Comparison of ENCODE assay signal across 9 mouse cellular contexts in the genomic region with DNA sequence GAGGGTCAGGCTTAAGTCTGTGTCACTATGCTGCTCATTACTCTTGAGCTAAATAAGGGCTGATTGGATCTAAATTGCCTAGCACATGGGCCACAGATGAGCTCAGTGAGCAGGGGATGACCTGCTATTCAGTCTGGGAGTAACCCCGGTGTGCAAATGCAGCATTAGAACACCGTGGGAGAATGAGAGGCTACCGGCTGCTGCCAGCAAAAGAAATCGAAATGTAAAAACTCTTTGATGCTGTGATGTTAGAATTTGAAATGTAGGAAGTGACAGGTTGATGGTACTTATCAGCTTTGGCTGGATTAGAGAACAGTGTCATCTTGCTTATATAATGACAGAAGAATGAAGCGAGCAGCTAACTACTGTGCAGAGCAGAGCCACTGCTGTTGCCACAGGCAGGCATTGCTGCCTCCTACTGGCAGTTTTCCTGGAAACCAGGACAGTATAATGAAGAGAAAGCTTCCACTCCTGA. TPM values are rescaled to one million over a fixed set of nuclear protein-coding genes. Genes with fewer than 3 reads are reported as not detected.
DNase-seq lines count a peak whose midpoint lies in the region; ATAC-seq and TF ChIP-seq lines count a peak whose summit lies in the region.
"Had no signal": no experiment of that assay in that cellular context is flagged by ENCODE, and none has a peak within 500 bp of the region (broad histone marks: within the 10 kb centered on the region; RNA-seq: fewer than 3 reads in every experiment).

No protein-coding gene starts in this region.

- no peak for TF ChIP-seq EP300 in CH12.LX (IDR thresholded peaks at IDR 0.05; ENCODE audit: low read length)

- CTCF ChIA-PET in Patski (lab: Charles Lee): interaction anchor here (1.1 to 1.8 kb wide), 7 partner anchors 9 to 267 kb away, joined by 3 to 7 read pairs (median 4); no protein-coding TSS in a partner anchor

- POLR2A ChIA-PET in Patski (lab: Charles Lee): interaction anchor here (0.5 kb wide), 1 partner anchor 41 kb away, joined by 3 read pairs; no protein-coding TSS in a partner anchor

- WGBS in embryonic facial prominence, embryonic 14.5 days: 53% methylated on average over 5 of the region's 5 CpGs

- no peak overlapping the region for H3K4me2 ChIP-seq in CH12.LX (ENCODE audit: insufficient read depth, low read depth, poor library complexity, severe bottlenecking)
- no peak overlapping the region for H3K4me2 ChIP-seq in embryonic facial prominence, embryonic 14.5 days (ENCODE audit: low read depth, low read length)
- H3K4me2 ChIP-seq: embryonic facial prominence, embryonic 15.5 days had no signal

- peak; percentile 10 for TF ChIP-seq RAD21 in CH12.LX (IDR thresholded peaks at IDR 0.05; ENCODE audit: low read depth, low read length)

- H3K9ac ChIP-seq in CH12.LX (ENCODE audit: insufficient read depth, low read depth): no peak overlapping the region
- no peak overlapping the region; the same call in 1 of the 2 replicates for H3K9ac ChIP-seq in embryonic facial prominence, embryonic 14.5 days (ENCODE audit: low read depth, low read length)
- H3K9ac ChIP-seq: embryonic facial prominence, embryonic 15.5 days had no signal

- H3K79me2 ChIP-seq in CH12.LX (replicated peaks; ENCODE audit: control insufficient read depth, extremely low read depth, insufficient read depth, poor library complexity, severe bottlenecking): peaks cover 18% of the 10 kb centered on the region

- H3K4me3 ChIP-seq in CH12.LX (replicated peaks in 1 of 3; ENCODE audit: low read depth in 2 of 3, low read length in 2 of 3, poor library complexity in 1 of 3): no peak overlapping the region
- H3K4me3 ChIP-seq in embryonic facial prominence, embryonic 14.5 days (ENCODE audit: low read depth, low read length): no peak overlapping the region
- H3K4me3 ChIP-seq: embryonic facial prominence, embryonic 15.5 days had no signal

- TF ChIP-seq CTCF in CH12.LX (conservative IDR thresholded peaks at IDR 0.05 in 1 of 2, IDR thresholded peaks at IDR 0.05 in 1 of 2; ENCODE audit: low read depth in 2 of 2, low read length in 2 of 2) (peak in 1 of 2 experiments; percentile 43; a peak in 2 of 4 replicates), Patski (IDR thresholded peaks at IDR 0.05) (peak; percentile 64)

- H3K27me3 ChIP-seq in CH12.LX (replicated peaks) (no peaks in the 10 kb centered on the region), Patski (no peaks in the 10 kb centered on the region)
- H3K27me3 ChIP-seq in embryonic facial prominence, embryonic 14.5 days (replicated peaks; ENCODE audit: control insufficient read depth, insufficient read depth, low read length): no peaks in the 10 kb centered on the region
- H3K27me3 ChIP-seq: embryonic facial prominence, embryonic 15.5 days had no signal

- no peak overlapping the region for H3K27ac ChIP-seq in CH12.LX (ENCODE audit: insufficient read depth, low read depth)
- no peak overlapping the region for H3K27ac ChIP-seq in embryonic facial prominence, embryonic 14.5 days (replicated peaks; ENCODE audit: low read depth, low read length)
- H3K27ac ChIP-seq: embryonic facial prominence, embryonic 15.5 days had no signal

- dilution Hi-C loops in CH12.LX (cut with MboI; ENCODE audit: extremely low pct_ligation_motif_present, extremely low pct_unique_long_range_greater_than_20kb, low sequenced_read_pairs): no loop called here

- no peaks in the 10 kb centered on the region for H3K9me3 ChIP-seq in CH12.LX (replicated peaks; ENCODE audit: low read length)
- no peaks in the 10 kb centered on the region for H3K9me3 ChIP-seq in embryonic facial prominence, embryonic 14.5 days (ENCODE audit: control insufficient read depth, low read length)
- H3K9me3 ChIP-seq: embryonic facial prominence, embryonic 15.5 days had no signal

- ATAC-seq in Patski: peak; percentile 96
- ATAC-seq in embryonic facial prominence, embryonic 14.5 days (ENCODE audit: low read depth): peak; percentile 91; the same call in 1 of the 2 replicates

- in situ Hi-C loops in CH12.LX (cut with MboI; ENCODE audit: low pct_ligation_motif_present, low pct_unique_long_range_greater_than_20kb, low sequenced_read_pairs): no loop called here
- in situ Hi-C loops in Patski (cut with MboI; ENCODE audit: low pct_unique_long_range_greater_than_20kb): no loop called here

- peaks cover 0 to 3% of the 10 kb centered on the region in 2 experiments; a peak in 1 of 4 replicates for H3K4me1 ChIP-seq in CH12.LX (ENCODE audit: control insufficient read depth in 1 of 2, insufficient read depth in 2 of 2)
- H3K4me1 ChIP-seq in embryonic facial prominence, embryonic 14.5 days (ENCODE audit: control insufficient read depth, insufficient read depth, low read length): no peaks in the 10 kb centered on the region
- H3K4me1 ChIP-seq: embryonic facial prominence, embryonic 15.5 days had no signal

- no peak for TF ChIP-seq POLR2A in CH12.LX (IDR thresholded peaks at IDR 0.05; ENCODE audit: low read depth, low read length)

- no peak for DNase-seq in CH12.LX (ENCODE audit: extremely low read depth)
- DNase-seq in Patski (ENCODE audit: low read depth, low spot score): no peak
- peak; percentile 53 for DNase-seq in embryonic facial prominence, embryonic 14.5 days (ENCODE audit: low spot score)
- peak; percentile 12 for DNase-seq in kidney, adult 11 months
- DNase-seq in left cerebral cortex, adult 9 months (ENCODE audit: low spot score in 2 of 2): peak; percentile 62 to 81
- peak; percentile 84 for DNase-seq in retina, embryonic 14.5 days (ENCODE audit: low spot score)
- DNase-seq in gastrocnemius, postnatal 25 days: no peak
- DNase-seq in urinary bladder, adult 18-20 months (ENCODE audit: low spot score in 2 of 2): no peak

- peaks cover 5 to 26% of the 10 kb centered on the region in 2 experiments for H3K36me3 ChIP-seq in CH12.LX (replicated peaks in 1 of 2; ENCODE audit: control insufficient read depth in 1 of 2, insufficient read depth in 1 of 2, low read length in 1 of 2)
- no peaks in the 10 kb centered on the region for H3K36me3 ChIP-seq in embryonic facial prominence, embryonic 14.5 days (ENCODE audit: control insufficient read depth, insufficient read depth, low read length)
- H3K36me3 ChIP-seq: embryonic facial prominence, embryonic 15.5 days had no signal

TF ChIP-seq in CH12.LX, 34 proteins besides CTCF, POLR2A, EP300 and RAD21:
- TF ChIP-seq PAX5 (IDR thresholded peaks at IDR 0.05; ENCODE audit: low read length) (no peak), ELF1 (IDR thresholded peaks at IDR 0.05; ENCODE audit: low read depth, low read length) (no peak), MEF2A (IDR thresholded peaks at IDR 0.05; ENCODE audit: borderline replicate concordance, low read depth, low read length) (no peak), MAZ (IDR thresholded peaks at IDR 0.05; ENCODE audit: low read depth, low read length) (no peak), CHD2 (IDR thresholded peaks at IDR 0.05; ENCODE audit: low read length) (no peak), ZC3H11A (IDR thresholded peaks at IDR 0.05; ENCODE audit: low read depth, low read length) (no peak), MYC (IDR thresholded peaks at IDR 0.05; ENCODE audit: low read depth, low read length) (no peak), IRF4 (IDR thresholded peaks at IDR 0.05; ENCODE audit: low read depth, low read length) (no peak), SMC3 (IDR thresholded peaks at IDR 0.05; ENCODE audit: low read depth, low read length) (no peak; the same call in 1 of the 2 replicates), KAT2A (IDR thresholded peaks at IDR 0.05; ENCODE audit: insufficient replicate concordance, low read length) (no peak), HCFC1 (IDR thresholded peaks at IDR 0.05; ENCODE audit: low read depth, low read length) (no peak), POLR2AphosphoS2 (IDR thresholded peaks at IDR 0.05; ENCODE audit: low read depth, low read length) (no peak), UBTF (IDR thresholded peaks at IDR 0.05; ENCODE audit: low read depth, low read length) (no peak), NRF1 (IDR thresholded peaks at IDR 0.05; ENCODE audit: low read depth, low read length) (no peak), MAFK (IDR thresholded peaks at IDR 0.05; ENCODE audit: insufficient replicate concordance, low read length) (no peak), MAX (IDR thresholded peaks at IDR 0.05; ENCODE audit: low read length) (no peak)

RNA-seq across cellular contexts. Expression of a gene that starts 48.5 kb away (rescaled TPM):
- 39.3 and 42.6 TPM in 2 replicates for total RNA-seq in CH12.LX (2012; rRNA removed)
- total RNA-seq in CH12.LX (2014; rRNA removed): 74.8 and 77.6 TPM in 2 replicates
- polyA plus RNA-seq in CH12.LX (2012; ENCODE audit: insufficient read length, low read depth): 41.9 and 43.4 TPM in 2 replicates
- polyA plus RNA-seq in Patski (2021): 3.0 TPM
- polyA plus RNA-seq in embryonic facial prominence, embryonic 14.5 days (2014; fragmentation: Nextera tagmentation; extraction: Ambion mirVana): 22.7 and 23.4 TPM in 2 replicates
- under 1 TPM; 0.91 to 0.97 TPM for total RNA-seq in gastrocnemius, postnatal 25 days (2021)

Comparison
In these comparisons a context has a peak if more than half of its experiments do, and no peak if none do; other contexts are left out.
1. DNase-seq: peak in embryonic facial prominence, embryonic 14.5 days (single experiment), kidney, adult 11 months (single experiment), left cerebral cortex, adult 9 months (2 of 2) and retina, embryonic 14.5 days (single experiment); none in CH12.LX (single experiment), Patski (single experiment), gastrocnemius, postnatal 25 days (single experiment) and urinary bladder, adult 18-20 months (0 of 2).